Mouse (Mus musculus) hindbrain, embryonic 10.5 days (tissue): Measurements from ENCODE around the gene Tmem266. TPM values are rescaled to one million over a fixed set of nuclear protein-coding genes. Genes with fewer than 3 reads are reported as not detected.

Source experiments
- DNase-seq: peaks from one replicate; pipeline ENCODE4 v3.0.0-alpha.2; 2017; ENCODE audit warnings: low spot score
- H3K27ac ChIP-seq: fragments of 300-500 bp; sonication (generic); 2 replicates; pipeline ENCODE4 v1.5.1; 2016; ENCODE audit warnings: mild to moderate bottlenecking, moderate library complexity
- H3K27me3 ChIP-seq: fragments of 300-500 bp; sonication (generic); 2 replicates; pipeline ENCODE4 v1.6.1; 2016; ENCODE audit warnings: mild to moderate bottlenecking; ENCODE audit not compliant: poor library complexity, insufficient read depth, severe bottlenecking
- H3K36me3 ChIP-seq: fragments of 300-500 bp; sonication (generic); 2 replicates; pipeline ENCODE4 v1.6.1; 2016; ENCODE audit warnings: mild to moderate bottlenecking, moderate library complexity
- H3K4me1 ChIP-seq: fragments of 300-500 bp; sonication (generic); replicated peaks from 2 replicates; pipeline ENCODE4 v1.6.1; 2016; ENCODE audit warnings: mild to moderate bottlenecking
- H3K4me3 ChIP-seq: fragments of 300-500 bp; sonication (generic); 2 replicates; pipeline ENCODE4 v1.5.1; 2016; ENCODE audit warnings: mild to moderate bottlenecking, moderate library complexity
- H3K9me3 ChIP-seq: fragments of 300-500 bp; sonication (generic); 2 replicates; pipeline ENCODE4 v1.6.1; 2016; ENCODE audit warnings: mild to moderate bottlenecking, moderate library complexity
- WGBS: fragments of 180-500 bp; shearing (Covaris S2); methylation state at CpG from one replicate; pipeline ENCODE4 v1.1.7; 2016; 5-methylcytosine and 5-hydroxymethylcytosine counted together
- polyA plus RNA-seq: library from polyadenylated mRNA; unstranded; fragments of >200 nt; fragmentation: Nextera tagmentation; extraction: Ambion mirVana; gene quantifications from 2 replicates; pipeline ENCODE4 v1.2.1, GENCODE M21; 2016

Tmem266 gene
- polyA plus RNA-seq, 1 experiment from 2014 or later = 1.2 TPM

- no peaks in the 10 kb centered on the region for H3K27me3 ChIP-seq
- no peak overlapping the region for H3K4me3 ChIP-seq
- H3K27ac ChIP-seq = no peak overlapping the region
- H3K4me1 ChIP-seq = no peaks in the 10 kb centered on the region
- DNase-seq = peak; percentile 59
- WGBS = 29% methylated on average over 5 of the region's 5 CpGs
- H3K9me3 ChIP-seq = no peaks in the 10 kb centered on the region
- no peaks in the 10 kb centered on the region for H3K36me3 ChIP-seq
Observed at GRCm38 (mm10) chr9:55382441-55382840, 55.7 kb downstream of the Tmem266 start.

DNA sequence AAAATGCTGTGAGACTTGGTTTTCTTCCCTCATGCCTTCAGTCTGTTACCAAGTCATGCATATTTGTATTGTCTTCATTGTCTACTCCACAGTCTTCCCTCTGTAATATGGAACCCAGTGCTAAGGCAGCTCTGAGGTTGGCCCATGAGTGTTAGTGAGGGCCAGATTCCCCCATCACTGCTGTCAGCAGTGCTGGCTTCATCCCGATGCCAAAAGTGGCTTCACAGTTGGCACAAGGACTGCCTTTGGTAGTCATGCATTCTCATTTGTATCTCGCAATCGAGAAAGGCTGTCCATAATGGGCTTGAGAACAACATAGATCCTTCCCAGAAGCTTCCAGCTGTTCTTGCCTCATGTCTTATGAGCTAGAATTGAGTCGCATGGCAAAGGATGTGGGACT lies 59.4 kb downstream of the Tmem266 start:
- no peak overlapping the region for H3K27ac ChIP-seq
- no peaks in the 10 kb centered on the region for H3K4me1 ChIP-seq
- H3K9me3 ChIP-seq = no peaks in the 10 kb centered on the region; the same call in 1 of the 2 replicates
- H3K4me3 ChIP-seq = no peak overlapping the region
- no peak for DNase-seq
- H3K36me3 ChIP-seq = no peaks in the 10 kb centered on the region
- WGBS = 96% methylated on average over 4 of the region's 4 CpGs
- no peaks in the 10 kb centered on the region for H3K27me3 ChIP-seq

GRCm38 (mm10) chr9:55387862-55388505 lies 61.3 kb downstream of the Tmem266 start:
- DNase-seq = no peak
- 86% methylated on average over 14 of the region's 14 CpGs for WGBS
- Histone ChIP-seq H3K27me3 (no peaks in the 10 kb centered on the region), H3K4me3 (no peak overlapping the region), H3K4me1 (peaks cover 5% of the 10 kb centered on the region), H3K27ac (no peak overlapping the region), H3K9me3 (no peaks in the 10 kb centered on the region; the same call in 1 of the 2 replicates), H3K36me3 (no peaks in the 10 kb centered on the region)

GRCm38 (mm10) chr9:55391909-55392658 lies 65.4 kb downstream of the Tmem266 start:
- Histone ChIP-seq H3K36me3 (no peaks in the 10 kb centered on the region), H3K9me3 (no peaks in the 10 kb centered on the region; the same call in 1 of the 2 replicates), H3K4me1 (peaks cover 5% of the 10 kb centered on the region), H3K27ac (no peak overlapping the region), H3K27me3 (no peaks in the 10 kb centered on the region), H3K4me3 (no peak overlapping the region)
- WGBS = 30% methylated on average over 17 of the region's 17 CpGs
- peak; percentile 80 for DNase-seq

DNA sequence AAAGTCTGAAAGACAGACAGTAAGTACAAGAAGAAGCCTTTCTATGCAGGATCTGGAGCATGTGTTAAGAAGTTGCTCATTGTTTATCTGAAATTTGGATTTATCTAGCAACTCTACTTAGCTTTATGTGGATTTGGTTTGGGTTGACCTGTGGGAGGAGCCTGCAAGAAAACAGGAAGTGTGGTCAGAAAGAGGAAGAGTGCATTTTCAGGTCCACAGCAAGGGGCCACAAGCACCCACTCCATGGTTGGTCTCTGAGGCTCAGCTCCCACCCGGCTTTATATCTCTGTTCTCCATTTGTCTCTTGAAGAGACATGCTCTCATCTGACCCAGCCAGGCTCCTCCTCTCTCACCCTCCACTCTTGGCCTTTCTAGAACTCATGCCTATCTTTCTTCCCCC lies 68.9 kb downstream of the Tmem266 start:
- Histone ChIP-seq H3K4me3 (no peak overlapping the region), H3K4me1 (peaks cover 12% of the 10 kb centered on the region), H3K27me3 (no peaks in the 10 kb centered on the region), H3K36me3 (no peaks in the 10 kb centered on the region), H3K9me3 (no peaks in the 10 kb centered on the region), H3K27ac (no peak overlapping the region)
- DNase-seq = no peak
- WGBS = 86% methylated on average over 1 of the region's 1 CpGs

GRCm38 (mm10) chr9:55398985-55399554 lies 72.4 kb downstream of the Tmem266 start:
- H3K4me3 ChIP-seq = no peak overlapping the region
- no peaks in the 10 kb centered on the region for H3K27me3 ChIP-seq
- no peaks in the 10 kb centered on the region for H3K36me3 ChIP-seq
- H3K4me1 ChIP-seq = 0 out of 2 replicates have a peak, but pooled peaks cover 9% of the 10 kb centered on the region
- no peaks in the 10 kb centered on the region for H3K9me3 ChIP-seq
- no peak overlapping the region for H3K27ac ChIP-seq
- WGBS = 90% methylated on average over 7 of the region's 7 CpGs
- DNase-seq = no peak

GRCm38 (mm10) chr9:55402276-55402675 lies 75.6 kb downstream of the Tmem266 start:
- Histone ChIP-seq H3K4me3 (no peak overlapping the region), H3K27me3 (no peaks in the 10 kb centered on the region), H3K9me3 (no peaks in the 10 kb centered on the region), H3K4me1 (peaks cover 33% of the 10 kb centered on the region), H3K27ac (no peak overlapping the region), H3K36me3 (no peaks in the 10 kb centered on the region)
- no peak for DNase-seq
- 82% methylated on average over 7 of the region's 7 CpGs for WGBS

GRCm38 (mm10) chr9:55404256-55404655 lies 77.5 kb downstream of the Tmem266 start:
- Histone ChIP-seq H3K27me3 (no peaks in the 10 kb centered on the region), H3K9me3 (no peaks in the 10 kb centered on the region), H3K4me3 (no peak overlapping the region), H3K27ac (peak overlapping the region; percentile 5; the same call in 1 of the 2 replicates), H3K36me3 (no peaks in the 10 kb centered on the region), H3K4me1 (peaks cover 47% of the 10 kb centered on the region)
- DNase-seq = no peak
- 84% methylated on average over 4 of the region's 4 CpGs for WGBS

DNA sequence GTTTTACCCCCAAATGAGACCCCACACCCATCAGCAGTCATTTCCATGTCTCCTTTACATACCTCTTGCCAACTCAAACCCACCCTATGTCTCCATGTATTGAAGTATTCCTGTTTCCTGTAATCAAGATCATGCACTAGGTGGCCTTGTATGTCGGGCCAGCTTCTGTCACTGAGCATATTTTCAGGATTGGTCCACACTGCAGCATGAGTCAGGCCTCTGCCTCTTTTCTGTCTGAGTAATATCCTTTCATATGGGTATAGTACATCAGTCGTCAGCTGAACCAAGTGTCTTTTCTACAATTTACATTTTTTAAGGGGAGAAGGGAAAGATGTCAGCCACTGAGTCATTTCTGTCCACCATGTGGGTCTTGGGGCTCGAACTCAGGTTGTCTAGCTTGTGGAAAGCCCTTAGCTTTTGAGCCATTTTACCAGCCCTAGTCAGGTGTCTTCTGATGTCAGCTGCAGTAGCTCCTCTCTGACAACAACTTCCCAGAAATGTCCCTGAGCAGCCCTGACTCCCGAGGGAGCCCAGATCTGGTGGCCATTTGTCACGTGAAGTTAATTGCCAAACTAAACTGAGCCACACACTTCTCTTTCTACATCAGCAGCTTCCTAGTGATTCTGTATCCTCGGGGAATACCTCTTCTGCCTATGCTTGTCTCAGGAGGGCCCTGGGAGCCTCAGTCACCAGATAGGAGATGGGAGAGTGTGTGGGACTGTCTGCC lies 78.4 kb downstream of the Tmem266 start:
- H3K27ac ChIP-seq = peak overlapping the region; percentile 12; the same call in 1 of the 2 replicates
- no peaks in the 10 kb centered on the region for H3K36me3 ChIP-seq
- no peak for DNase-seq
- peaks cover 51% of the 10 kb centered on the region for H3K4me1 ChIP-seq
- H3K27me3 ChIP-seq = no peaks in the 10 kb centered on the region
- H3K4me3 ChIP-seq = no peak overlapping the region
- WGBS = 78% methylated on average over 6 of the region's 6 CpGs
- H3K9me3 ChIP-seq = no peaks in the 10 kb centered on the region

DNA sequence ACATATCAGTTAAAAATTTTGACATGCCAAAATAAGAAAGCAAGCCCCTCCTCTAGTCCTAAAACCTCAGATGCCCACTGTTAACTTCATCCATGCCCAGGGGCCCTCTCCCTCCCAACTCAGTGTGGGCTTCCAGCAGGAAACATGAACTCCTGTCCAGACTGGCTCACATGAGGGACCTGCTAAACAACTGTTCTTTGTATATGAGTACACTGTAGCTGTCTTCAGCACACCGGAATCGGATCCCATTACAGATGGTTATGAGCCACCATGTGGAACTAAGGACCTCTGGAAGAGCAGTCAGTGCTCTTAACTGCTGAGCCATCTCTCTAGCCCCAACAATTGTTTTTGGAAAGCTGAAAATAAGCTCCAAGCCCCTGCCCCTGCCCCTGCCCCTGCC lies 80.1 kb downstream of the Tmem266 start:
- H3K9me3 ChIP-seq = no peaks in the 10 kb centered on the region
- H3K4me1 ChIP-seq = peaks cover 66% of the 10 kb centered on the region
- peak overlapping the region; percentile 77 for H3K27ac ChIP-seq
- no peaks in the 10 kb centered on the region for H3K36me3 ChIP-seq
- H3K27me3 ChIP-seq = no peaks in the 10 kb centered on the region
- no peak overlapping the region for H3K4me3 ChIP-seq
- 60% methylated on average over 2 of the region's 2 CpGs for WGBS
- DNase-seq = no peak

GRCm38 (mm10) chr9:55408851-55409250 lies 82.1 kb downstream of the Tmem266 start:
- Histone ChIP-seq H3K4me3 (no peak overlapping the region), H3K9me3 (no peaks in the 10 kb centered on the region), H3K27ac (peak overlapping the region; percentile 77), H3K4me1 (peaks cover 71% of the 10 kb centered on the region), H3K36me3 (no peaks in the 10 kb centered on the region), H3K27me3 (no peaks in the 10 kb centered on the region)
- DNase-seq = no peak
- WGBS = 35% methylated on average over 4 of the region's 4 CpGs

- Histone ChIP-seq H3K4me3 (no peak overlapping the region), H3K9me3 (no peaks in the 10 kb centered on the region), H3K4me1 (peaks cover 65% of the 10 kb centered on the region), H3K27me3 (no peaks in the 10 kb centered on the region), H3K27ac (no peak overlapping the region), H3K36me3 (no peaks in the 10 kb centered on the region)
- 54% methylated on average over 3 of the region's 3 CpGs for WGBS
- DNase-seq = no peak
Observed at GRCm38 (mm10) chr9:55409833-55410232, 83.1 kb downstream of the Tmem266 start.
